Mouse (Mus musculus) gonadal fat pad, adult 2 months (tissue): ENCODE data around the gene Syt7. TPM values are rescaled to one million over a fixed set of nuclear protein-coding genes. Genes with fewer than 3 reads are reported as not detected.

Experiments used
- DNase-seq: peaks from one replicate; pipeline ENCODE4 v3.0.0-alpha.2; 2012; ENCODE audit warnings: low read depth
- polyA plus RNA-seq: library from polyadenylated mRNA; depleted of rRNA; stranded (reverse); fragments of >200 nt; gene quantifications from 2 replicates; pipeline ENCODE4 v1.2.3, GENCODE M21; 2012

Syt7 gene
- polyA plus RNA-seq, 1 experiment: 2.4 TPM

DNA sequence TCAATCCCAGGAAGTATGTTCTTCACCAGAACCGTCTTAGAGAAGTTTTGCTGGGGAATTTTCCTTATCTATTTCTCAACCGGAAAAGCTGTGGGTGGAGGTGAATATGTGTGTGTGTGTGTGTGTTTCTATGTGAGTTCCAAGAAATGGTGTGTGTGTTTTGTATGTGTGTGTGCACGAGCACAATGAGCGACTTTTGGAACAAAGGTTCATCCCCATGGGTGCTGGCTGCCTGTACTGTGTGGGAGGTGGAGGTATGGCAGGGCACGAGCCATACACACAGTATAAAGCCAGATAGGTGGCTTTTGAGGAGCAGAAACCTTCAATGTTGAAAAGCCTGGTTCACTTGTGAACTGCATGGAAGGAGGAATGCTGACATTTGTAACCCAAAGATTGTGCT is 1.2 kb upstream of the Syt7 start:
- no peak for DNase-seq

DNA sequence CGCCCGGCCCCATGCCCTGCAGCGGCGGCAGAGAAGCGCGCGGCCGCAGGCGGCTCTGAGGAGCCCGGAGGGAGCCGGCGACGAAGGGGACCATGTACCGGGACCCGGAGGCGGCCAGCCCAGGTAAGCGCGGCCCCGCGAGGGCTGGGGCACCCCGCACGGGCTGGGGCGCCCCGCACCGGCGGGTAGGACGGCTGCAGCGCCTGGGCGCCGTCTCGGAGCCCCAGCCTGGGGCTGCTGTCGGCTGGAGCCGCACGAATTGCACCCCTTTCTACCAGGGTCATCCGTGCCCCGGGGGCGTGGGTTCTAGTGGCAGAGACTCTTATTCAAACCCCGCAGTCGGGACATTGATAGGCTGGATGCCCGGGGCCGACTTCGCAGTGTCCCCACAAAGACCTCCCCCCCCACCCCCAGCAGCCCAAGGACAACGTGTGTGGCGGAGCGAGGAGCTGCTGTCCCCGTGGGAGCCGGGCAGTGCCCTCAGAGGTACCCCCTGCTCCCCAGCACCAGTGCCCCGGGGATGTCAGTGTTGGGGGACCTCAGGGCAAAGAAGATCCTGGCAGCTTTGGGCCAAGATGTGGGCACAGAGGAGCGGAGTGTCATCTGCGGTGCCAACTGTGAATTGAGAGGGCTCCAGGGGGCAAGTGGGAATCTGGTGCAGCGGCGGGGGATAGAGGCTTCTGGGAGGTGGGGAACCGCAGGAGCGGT is 655 bp downstream of the Syt7 start:
- no peak for DNase-seq

DNA sequence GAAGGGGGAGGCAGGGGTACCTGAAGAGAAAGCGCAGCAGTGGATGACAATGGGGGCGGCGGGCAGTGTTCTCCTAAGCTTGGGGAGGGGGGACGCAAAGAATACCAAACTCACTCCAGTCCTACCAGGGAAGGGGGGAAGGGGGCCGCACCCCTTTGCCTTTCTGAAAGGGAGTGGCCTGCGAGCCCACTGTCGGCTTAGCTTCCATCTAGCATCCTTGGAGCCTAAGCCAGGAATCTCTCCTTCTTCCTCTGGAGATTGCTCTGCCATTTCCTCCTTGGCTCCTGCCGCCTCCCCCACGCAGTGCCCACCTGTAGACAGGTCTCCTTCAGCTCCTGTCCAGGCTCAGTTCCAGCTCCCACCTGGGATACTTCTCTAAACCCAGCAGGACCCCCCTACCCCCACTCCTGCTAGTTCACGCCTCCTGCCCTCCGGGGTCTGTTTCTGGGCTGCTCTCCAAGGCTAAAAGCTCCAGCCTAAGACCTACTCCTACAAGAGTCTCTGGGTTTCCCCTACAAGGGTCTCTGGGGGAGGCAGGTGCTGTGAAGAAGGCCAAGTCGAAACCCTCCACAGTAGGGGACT is 1.3 kb downstream of the Syt7 start:
- DNase-seq: no peak

DNA sequence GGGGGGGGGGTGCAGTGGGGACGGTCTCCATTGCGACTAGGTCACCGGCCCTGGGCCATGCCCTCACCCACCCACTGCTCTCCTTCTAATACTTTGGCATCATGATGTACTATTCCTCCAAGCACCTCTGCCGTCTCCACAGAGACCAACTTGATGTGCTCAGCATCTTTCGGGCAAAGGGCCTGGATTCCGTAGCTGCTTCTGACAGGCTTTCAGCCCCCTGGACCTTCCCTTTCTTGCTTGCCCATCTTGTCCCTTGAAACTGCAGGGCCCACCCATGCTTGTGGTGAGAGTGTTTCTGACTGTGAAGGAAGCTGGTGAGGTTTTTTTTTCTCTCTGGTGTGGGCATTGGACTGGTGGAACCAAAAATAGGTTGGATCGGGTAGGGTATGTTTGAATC is 2.1 kb downstream of the Syt7 start:
- no peak for DNase-seq

DNA sequence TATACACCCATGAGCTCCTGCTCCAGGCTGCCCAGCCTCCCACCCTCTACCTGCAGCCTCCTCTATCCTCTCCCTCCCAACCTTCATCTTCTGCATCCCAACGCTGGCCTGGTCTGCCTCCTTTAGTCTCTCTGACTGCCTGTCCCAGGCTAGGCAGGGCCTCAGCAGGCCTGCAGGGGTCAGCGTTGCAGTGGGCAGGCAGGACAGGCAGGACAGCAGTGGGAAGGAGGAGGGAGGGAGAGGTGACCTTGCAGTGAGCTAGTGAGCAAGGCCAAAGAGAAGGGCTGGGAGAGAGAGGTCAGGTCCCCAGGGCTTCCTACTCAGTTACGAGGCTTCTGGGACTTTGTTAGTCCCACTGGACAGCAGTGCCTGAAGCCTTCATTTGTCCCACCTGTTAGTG is 3.1 kb downstream of the Syt7 start:
- DNase-seq: no peak

DNA sequence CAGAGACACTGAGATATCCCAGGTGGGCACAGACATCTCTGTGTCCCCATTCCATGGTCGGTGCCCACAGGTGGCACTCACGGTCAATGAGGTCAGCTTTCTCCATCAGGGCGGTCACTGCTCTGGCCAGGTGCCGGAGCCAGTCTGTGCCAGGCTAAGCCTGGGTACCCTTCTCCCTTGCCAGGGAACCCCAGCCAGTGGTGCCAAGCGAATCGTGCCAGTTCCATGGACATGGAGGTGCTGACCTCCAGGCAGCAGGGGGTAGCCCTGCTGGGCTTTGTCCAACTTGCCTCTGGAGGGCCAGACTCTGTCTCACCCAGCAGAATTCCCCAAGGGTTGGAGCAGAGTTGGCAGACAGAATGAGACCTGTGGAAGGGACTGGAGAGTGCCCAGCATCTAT is 4.6 kb downstream of the Syt7 start:
- no peak for DNase-seq

DNA sequence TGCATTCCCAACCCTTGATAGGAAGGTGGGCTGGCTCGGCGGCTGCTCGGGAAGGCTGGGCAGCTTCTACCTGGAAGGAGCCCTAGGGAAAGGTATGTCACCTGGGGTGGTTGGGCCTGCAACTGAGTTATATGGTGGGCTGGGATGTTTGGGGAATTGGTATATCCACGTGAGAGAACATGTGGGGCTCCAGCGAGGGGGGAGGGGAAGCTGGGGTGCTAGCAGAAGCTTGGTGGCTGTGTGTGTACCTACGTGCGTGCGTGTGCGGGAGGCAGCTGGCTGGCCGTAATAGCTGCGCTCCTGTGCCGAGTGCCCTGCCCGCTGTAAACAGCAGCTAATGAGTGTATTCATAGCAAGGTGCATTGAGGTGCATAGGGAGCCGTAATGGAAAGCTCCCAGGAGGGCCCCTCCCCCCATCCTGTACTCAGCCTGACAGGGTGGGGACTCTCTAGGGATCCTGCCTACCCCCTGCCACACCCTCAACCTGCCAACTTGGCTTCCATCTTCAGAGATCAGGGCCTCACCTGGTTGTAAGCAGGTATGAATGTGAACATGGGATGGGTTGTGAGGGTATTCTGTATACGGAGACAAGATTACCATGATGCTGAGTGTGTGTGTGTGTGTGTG is 5.1 kb downstream of the Syt7 start:
- DNase-seq: no peak

DNA sequence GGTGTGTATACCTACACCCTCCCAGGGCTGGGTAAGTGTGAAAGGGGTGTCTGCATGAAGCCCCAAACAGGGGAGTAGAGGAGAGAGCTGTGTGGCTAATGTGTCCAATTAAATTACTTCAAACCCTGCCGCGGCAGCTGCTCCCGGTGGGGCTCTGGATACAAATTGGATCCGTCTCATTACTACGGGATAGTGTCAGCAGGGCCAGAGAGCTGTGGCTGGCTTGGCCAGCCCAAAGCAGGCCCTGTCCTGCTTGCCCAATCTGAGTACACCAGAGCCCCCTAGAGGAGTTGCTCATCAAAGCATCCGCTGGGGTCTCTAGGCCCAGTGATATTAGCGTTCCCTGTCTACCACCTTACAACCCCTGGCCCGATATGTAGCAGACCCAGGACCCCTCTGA is 6.3 kb downstream of the Syt7 start:
- no peak for DNase-seq

DNA sequence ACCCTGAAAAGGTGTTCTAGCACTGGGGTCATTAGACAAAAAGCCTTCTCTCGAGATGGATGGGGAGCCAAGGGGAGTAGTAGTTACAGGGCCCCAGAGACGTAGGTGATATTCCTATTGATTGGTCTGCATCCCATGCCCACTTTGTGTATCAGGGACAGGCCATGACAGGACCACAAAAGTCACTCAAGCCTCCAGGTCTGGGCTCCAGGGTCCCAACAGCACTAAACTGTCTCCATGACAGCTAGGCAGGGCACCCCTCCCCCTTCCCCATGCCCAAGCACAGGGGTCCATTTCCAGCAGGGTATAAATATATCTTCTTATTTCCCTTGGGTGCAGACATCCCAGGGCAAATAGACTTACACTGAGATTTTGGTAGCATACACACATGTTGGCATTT is 8.1 kb downstream of the Syt7 start:
- no peak for DNase-seq

DNA sequence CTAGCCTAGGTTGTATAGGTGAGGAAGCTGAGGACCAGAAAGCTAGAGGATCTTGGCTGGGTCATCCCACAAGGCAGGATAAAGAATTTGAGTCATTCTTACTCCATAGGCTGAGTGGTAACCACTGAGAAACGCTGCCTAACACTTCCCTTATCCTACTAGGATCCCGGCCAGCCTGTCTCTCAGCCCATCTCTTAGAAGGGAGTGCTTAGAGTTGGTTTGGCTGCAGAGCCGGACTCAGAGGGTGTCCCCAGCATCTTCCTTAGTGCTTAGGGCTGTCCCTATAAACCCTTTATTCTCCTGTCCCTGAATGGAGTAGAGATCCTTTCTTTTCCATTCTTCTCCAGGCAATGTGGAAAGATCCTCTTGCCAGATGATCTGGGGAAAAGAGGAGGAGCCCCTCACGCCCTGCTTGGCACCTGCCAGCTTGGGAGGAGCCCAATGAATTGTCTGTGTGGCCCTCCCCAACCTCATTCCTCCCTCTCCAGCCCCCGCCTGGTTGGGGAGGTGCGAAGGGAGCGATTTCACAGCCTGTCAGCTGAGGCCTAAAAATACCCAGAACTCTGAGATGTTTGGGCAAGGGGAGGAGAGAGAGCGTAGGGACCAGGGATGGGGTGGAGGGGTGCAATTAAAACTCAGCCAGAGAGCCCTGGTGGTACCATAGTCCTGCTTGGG is 8.7 kb downstream of the Syt7 start:
- DNase-seq: no peak

DNA sequence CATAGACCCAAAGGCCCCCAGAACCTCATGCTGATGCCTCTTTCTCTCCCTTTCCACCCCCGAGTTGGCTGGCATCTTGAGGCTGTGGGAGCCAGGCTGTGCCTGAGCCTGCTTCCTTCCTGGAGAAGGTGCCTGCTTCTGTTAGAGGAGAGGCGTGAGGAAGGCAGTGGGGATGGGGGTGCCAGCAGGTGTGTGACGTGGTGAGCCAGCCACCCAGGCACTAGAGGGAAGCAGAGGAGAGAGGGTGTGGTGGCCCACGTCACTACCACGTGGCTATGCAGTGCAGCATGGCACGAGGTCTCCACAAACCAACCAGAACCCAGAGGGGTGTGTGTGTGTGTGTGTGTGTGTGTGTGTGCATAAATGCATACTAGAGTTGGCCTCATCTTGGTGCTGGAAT is 9.4 kb downstream of the Syt7 start:
- DNase-seq: no peak

DNA sequence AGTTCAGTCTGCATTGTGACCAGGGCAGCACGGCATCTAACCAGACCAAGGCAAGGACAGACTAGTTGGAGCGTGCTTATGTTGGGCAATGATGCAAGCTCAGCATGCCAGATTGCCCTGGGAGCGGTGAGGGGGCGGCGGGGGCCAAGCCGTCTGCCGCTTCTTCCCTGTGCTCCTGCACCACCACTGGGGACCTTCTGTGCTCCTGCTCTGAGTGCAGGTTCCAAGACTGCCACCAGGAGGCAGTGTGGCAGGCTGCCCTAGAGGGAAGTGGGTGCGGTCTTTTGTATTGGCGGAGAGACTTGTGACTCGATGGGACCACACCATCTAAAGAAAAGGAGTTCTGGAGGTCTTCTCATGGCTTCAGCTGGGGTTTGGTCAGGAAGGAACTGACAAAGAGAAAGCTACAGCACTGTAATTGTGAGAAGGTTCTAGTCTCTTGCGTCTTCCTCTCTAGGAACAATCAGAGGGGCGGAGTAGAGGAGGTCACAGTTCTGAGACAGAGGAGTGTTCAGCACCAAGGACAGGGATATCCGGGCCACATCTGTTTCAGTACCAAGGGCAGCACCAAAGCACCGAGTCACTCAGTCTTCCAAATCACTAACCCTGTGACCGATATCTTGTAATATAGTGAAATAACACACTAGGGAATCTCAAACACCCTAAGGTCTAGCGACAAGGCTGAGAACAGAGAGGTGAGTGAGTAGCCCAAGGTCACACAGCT is 14.0 kb downstream of the Syt7 start:
- no peak for DNase-seq

DNA sequence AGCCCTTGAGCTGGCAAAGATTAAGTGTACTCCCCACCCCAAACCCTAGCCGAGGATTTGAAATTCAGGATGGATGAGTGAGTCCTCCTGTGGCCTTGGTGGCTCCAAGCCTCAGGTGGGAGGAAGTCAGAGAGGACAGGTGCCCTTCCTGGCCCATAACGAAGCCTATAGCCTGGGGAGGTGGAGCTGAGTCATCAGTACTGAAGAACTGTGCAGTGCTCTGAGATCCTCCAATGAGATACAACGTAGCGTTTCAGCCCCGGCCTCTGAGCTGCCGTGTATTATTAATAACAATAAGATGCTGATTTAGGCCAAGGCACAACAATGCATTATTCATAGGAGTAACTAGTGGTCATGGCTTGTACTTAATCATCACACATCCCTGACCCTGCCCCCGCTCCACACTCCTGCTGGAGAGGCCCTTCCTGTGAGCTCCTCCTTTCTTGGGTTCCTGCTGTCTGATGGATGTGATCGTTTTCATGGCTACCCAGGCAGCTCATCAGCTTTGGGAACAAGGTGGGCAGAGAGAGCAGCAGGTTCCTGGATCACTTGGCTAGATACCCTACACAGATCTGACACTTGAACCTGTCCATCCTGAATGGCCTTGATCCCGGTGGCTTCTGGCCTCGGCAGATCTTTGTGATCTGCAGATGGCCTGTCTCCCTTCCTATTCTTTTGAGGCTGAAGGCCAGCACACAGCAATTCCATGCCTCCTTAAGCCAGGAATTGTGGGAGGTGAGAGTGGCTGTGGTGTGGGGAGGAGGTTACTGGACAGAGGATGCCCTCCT is 14.9 kb downstream of the Syt7 start:
- no peak for DNase-seq

DNA sequence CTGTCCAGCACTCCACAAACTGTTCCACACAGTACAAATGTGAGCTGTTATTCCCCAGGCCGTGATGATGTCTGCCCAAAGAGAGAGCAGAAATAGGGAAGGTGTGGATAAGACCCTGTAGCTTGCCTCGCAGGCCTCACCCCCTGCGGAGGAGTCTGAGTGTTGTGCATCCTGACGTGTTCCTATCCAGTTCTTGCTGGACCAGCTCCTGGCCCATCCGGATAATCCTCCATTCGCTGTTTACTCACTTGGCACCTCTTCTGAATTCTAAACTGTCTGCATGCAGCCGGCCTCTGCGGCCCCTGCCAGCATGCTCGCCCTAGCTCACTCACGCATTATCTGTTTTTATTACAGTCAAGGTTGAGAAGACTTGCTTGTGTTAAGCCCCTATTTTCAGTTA is 15.5 kb downstream of the Syt7 start:
- no peak for DNase-seq

DNA sequence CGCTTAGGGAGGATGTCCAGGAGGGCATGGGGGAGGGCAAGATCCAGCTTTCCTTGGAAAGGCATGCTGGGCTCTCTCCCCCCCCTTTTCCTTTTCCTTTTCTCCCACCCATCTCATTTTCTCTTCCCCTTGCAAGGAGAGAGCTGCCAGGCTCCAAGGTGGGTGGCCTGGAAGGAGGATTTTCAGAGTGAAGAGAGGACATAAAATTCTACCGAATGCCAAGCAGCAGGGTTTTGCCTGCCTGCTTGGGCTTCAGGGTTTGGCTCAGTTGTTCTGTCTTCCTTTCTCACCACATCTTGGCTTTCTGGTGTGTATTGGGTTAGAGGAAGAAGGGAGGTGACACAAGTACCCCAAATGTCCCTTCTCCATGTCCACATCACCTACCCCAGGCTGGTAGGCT is 16.0 kb downstream of the Syt7 start:
- DNase-seq: no peak

DNA sequence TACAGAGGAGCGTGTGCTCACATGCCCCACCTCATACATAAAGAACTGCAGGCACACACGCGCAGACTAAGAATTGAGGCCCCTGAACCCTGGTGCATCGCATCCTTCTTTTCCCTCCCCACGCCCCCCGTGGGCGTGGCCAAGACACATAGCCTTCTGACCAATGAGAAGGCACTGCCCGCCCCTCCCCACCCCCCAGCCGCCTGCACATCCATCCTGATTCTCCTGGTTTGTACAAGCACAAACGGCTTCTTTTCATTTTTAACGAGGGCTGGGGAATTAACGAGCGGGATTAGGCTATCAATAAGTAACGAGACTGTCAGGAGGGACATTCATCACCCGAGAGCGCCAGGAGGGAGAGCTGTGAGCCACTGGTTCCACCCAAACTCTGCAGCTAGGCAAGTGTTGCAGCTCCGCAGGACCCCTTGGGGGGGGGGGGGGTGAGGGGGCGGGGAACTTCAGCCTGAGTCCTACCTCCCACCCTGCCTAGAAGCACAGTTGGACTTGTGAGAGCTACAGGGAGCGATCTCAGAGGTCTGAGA is 24.9 kb downstream of the Syt7 start:
- no peak for DNase-seq

DNA sequence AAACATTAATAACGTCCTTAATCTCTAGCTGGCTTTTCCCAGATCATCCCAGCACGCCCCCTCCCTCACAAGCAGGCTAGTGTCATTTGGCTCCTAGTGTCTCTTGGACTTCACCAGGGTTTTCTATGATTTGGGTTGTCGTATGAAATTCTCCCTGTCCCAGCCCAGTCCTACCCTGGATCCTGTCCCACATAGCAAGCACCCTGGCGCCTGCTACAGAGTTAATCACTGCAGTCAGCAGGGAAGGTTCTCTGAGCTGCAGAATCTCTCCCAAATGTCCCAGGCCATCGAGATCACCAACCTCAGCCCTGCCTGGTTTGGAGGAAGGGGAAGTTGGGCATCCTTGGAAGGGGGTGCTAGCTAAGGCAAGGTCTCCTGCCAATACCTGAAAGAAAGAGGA is 26.6 kb downstream of the Syt7 start:
- DNase-seq: no peak

DNA sequence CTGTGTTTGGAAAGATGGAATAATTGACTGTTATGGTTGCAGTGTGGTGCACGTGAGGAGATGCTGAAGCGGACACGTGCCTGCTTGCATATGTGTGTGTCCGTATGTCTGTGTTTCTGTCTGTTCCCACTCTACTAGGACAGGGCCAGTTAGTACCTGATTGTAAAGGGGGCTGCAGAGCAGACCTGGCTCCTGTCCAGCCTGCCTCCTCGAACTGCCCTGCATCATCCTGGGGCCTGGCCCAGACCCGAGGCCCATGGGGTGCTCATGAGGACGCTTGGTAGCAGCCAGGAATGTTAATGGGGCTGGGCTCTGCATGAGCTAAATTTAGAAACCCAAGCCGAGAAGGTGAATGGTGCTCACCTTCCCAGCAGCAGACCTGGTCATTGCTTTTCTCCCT is 28.0 kb downstream of the Syt7 start:
- no peak for DNase-seq

DNA sequence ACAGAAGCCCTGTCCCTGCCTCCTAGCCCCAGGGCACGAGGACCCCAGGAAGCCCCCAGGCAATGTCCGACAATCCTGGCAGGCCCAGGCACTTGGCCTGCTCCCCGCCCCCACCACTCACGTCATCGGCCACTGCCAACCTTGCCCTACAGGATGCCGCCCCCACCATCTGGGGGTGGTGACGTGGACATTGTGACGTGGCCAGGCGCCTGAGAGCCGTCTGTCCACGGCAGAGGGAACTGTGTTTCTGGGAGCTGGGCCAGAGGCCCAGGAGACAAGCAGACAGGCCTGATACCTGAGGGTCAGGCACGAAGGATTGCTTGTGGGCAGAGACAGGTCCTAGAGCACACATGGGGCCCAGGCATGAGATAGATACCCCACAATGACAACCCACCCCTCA is 28.5 kb downstream of the Syt7 start:
- no peak for DNase-seq

DNA sequence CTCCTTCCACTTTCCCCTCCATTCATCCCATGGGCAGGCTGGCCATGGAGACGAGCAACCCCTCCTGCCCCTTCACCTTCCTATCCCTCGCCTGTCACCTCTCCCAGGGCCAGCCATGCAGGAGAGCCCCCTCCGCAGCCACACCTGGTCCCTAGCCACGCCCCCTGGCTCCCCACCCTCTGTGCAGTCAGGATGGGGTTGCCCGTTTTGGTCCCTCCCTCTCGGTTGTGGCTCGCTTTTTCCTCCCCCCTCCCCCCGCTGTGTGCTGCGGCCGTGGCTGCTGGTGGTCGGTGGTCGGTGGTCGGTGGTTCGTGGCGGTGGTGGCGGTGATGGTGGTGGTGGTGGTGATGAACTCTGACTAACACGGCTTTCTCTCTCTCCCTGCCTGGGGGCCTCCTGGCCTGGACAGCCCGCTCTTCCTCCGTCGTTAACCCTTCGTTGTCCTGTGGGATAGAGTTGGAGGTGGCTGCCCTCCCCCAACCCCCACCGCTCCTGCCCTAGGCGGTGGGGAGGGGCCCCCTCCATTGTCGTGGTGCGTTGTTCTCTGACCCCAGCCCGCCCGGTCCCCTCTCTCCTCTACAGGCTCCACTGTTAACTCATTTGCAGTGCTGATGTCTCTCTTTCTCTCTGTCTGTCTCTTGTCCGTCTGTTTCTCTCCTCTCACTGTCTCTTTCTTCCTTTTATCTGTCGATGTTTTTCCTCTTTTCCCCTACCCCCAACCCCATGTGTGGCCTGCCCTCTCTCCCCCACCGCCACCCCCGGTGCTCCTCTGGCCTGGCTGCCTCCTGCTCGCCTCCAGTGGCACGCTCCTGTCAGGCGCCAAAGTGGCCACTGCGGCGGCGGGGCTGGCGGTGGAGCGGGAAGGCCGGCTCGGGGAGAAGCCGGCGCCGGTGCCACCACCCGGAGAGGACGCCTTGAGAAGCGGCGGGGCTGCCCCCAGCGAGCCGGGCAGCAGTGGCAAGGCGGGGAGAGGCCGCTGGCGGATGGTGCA is 33.4 kb downstream of the Syt7 start:
- no peak for DNase-seq
